Mouse (Mus musculus) cerebellum, adult 2 months (tissue): ENCODE data around the gene Tor3a. TPM values are rescaled to one million over a fixed set of nuclear protein-coding genes. Genes with fewer than 3 reads are reported as not detected.

ENCODE experiments used
- DNase-seq, 2 experiments: peaks; one replicate each; pipeline ENCODE4 v3.0.0; 2021
- H3K27ac ChIP-seq: fragments of 200-500 bp; 2 replicates; pipeline ENCODE4 v1.5.1; 2012; ENCODE audit warnings: low read length, control low read depth, inconsistent platforms; ENCODE audit not compliant: insufficient read depth
- H3K27me3 ChIP-seq: fragments of 200-500 bp; 2 replicates; pipeline ENCODE4 v1.6.1; 2012; ENCODE audit warnings: inconsistent platforms, mild to moderate bottlenecking, low read length, moderate library complexity; ENCODE audit not compliant: control insufficient read depth, insufficient read depth
- H3K4me1 ChIP-seq: fragments of 200-500 bp; 2 replicates; pipeline ENCODE4 v1.6.1; 2011; ENCODE audit warnings: low read length; ENCODE audit not compliant: control insufficient read depth, insufficient read depth
- H3K4me3 ChIP-seq: fragments of 200-500 bp; replicated peaks from 2 replicates; pipeline ENCODE3; 2011; ENCODE audit warnings: mild to moderate bottlenecking, low read depth, low read length, control low read depth; ENCODE audit not compliant: insufficient read depth
- CTCF ChIP-seq: fragments of 200-500 bp; IDR thresholded peaks from 2 replicates; pipeline ENCODE4 v1.5.1; 2011; ENCODE audit warnings: low read depth, mild to moderate bottlenecking, control low read depth, low read length, moderate library complexity, borderline replicate concordance; ENCODE audit not compliant: insufficient read depth
- POLR2A ChIP-seq: fragments of 200-500 bp; IDR thresholded peaks from 2 replicates; pipeline ENCODE4 v1.6.1; 2011; ENCODE audit warnings: low read length, control low read depth, borderline replicate concordance; ENCODE audit not compliant: insufficient read depth
- WGBS: fragments of 180-500 bp; shearing (Covaris S2); methylation state at CpG from one replicate; pipeline ENCODE4 v1.1.7; 2018; 5-methylcytosine and 5-hydroxymethylcytosine counted together
- polyA plus RNA-seq: library from polyadenylated mRNA; depleted of rRNA; stranded (reverse); fragments of >200 nt; gene quantifications from 2 replicates; pipeline ENCODE4 v1.2.3, GENCODE M21; 2012; rRNA removed

Tor3a gene
- polyA plus RNA-seq, 1 experiment: 6.1 TPM

- WGBS: 95% methylated on average over 1 of the region's 1 CpGs
- no peak for TF ChIP-seq POLR2A
- TF ChIP-seq CTCF: no peak
- no peak overlapping the region for H3K4me3 ChIP-seq
- H3K4me1 ChIP-seq: peaks cover 9% of the 10 kb centered on the region
- no peak overlapping the region for H3K27ac ChIP-seq
- DNase-seq: no peak
- H3K27me3 ChIP-seq: no peaks in the 10 kb centered on the region
Observed at GRCm38 (mm10) chr1:156610257-156610656, 63.9 kb downstream of the Tor3a start.

- H3K4me3 ChIP-seq: no peak overlapping the region
- no peak for TF ChIP-seq CTCF
- TF ChIP-seq POLR2A: no peak
- H3K4me1 ChIP-seq: peaks cover 11% of the 10 kb centered on the region
- no peak overlapping the region for H3K27ac ChIP-seq
- WGBS: 87% methylated on average over 2 of the region's 2 CpGs
- no peaks in the 10 kb centered on the region for H3K27me3 ChIP-seq
- DNase-seq: no peak
Observed at GRCm38 (mm10) chr1:156608496-156608895, 65.7 kb downstream of the Tor3a start.

GRCm38 (mm10) chr1:156605940-156606339, 68.2 kb downstream of the Tor3a start:
- no peak overlapping the region for H3K4me3 ChIP-seq
- 72% methylated on average over 2 of the region's 2 CpGs for WGBS
- no peak overlapping the region for H3K27ac ChIP-seq
- H3K27me3 ChIP-seq: no peaks in the 10 kb centered on the region
- no peak for DNase-seq
- no peak for TF ChIP-seq CTCF
- TF ChIP-seq POLR2A: no peak
- peaks cover 11% of the 10 kb centered on the region for H3K4me1 ChIP-seq

GRCm38 (mm10) chr1:156605094-156605866, 68.9 kb downstream of the Tor3a start:
- WGBS: 41% methylated on average over 12 of the region's 12 CpGs
- Histone ChIP-seq H3K27ac (peak overlapping the region; percentile 37; the same call in 1 of the 2 replicates), H3K4me3 (no peak overlapping the region), H3K27me3 (no peaks in the 10 kb centered on the region), H3K4me1 (peaks cover 11% of the 10 kb centered on the region)
- no peak for TF ChIP-seq CTCF
- no peak for TF ChIP-seq POLR2A
- peak; percentile 52 to 63 for DNase-seq

Other genes with a start within 250 kb of the Tor3a start
- gene Soat1, start 200.0 kb downstream of the Tor3a start, polyA plus RNA-seq: 16.5 and 17.7 TPM in 2 replicates
- gene Gm10031, start 150.3 kb downstream of the Tor3a start, polyA plus RNA-seq: 8.7 and 9.5 TPM in 2 replicates
- 16.4 and 17.2 TPM in 2 replicates for gene Abl2, start 115.6 kb downstream of the Tor3a start, polyA plus RNA-seq
- 47.0 and 48.8 TPM in 2 replicates for gene Fam20b, start 44.7 kb upstream of the Tor3a start, polyA plus RNA-seq
- gene Angptl1, start 164.2 kb upstream of the Tor3a start, polyA plus RNA-seq: 0.28 and 0.32 TPM in 2 replicates